Mouse (Mus musculus): ENCODE data around the gene Lmf2. TPM values are rescaled to one million over a fixed set of nuclear protein-coding genes. Genes with fewer than 3 reads are reported as not detected.

Lmf2 gene
- 57.6 and 65.1 TPM in 2 replicates for polyA plus RNA-seq (2015; fragmentation: Nextera tagmentation; extraction: Ambion mirVana)

DNA sequence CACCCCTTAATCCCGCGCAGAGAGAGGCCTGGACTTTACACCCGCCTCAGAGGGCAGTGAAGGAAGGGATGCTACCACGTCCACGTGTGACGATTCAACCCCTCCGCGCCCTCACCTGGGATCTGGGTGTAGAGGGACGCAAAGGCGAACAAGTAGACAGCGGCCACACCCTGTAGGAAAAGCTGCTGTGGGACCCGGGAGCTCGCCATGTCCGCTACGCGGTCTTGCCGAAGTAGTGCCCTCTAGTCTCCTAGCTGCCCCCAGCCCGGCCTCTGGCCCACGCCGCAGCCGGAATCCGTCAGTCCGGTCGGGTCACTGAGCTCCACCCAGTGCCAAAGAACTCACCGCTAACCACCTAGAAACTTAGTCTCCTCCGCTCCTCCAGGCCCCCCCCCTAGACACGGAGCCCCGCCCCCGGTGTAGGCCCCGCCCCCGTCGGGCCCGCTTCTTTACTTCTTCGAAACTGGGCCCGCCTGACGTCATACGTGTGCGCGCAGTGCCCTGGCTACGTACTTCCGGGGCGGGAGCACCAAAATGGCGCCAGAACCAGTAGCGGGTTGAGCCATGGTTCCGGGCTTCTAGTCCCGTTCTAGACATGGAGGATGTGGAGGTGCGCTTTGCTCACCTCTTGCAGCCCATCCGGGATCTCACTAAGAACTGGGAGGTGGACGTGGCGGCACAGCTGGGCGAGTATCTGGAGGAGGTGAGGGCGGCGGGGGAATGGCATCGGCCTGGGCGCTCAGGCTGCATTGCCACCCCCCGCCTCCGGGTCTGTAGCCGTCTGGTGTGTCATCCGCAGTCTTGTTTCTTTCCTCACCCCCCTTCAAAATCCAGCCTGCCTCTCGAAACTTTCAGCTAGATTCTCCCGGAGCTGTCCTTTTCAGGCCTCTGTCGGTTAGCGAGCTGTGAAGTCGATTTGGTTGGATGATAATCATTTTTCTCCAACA, at the start of gene Lmf2, which contains the start of gene Ncaph2:
Gene Lmf2, minus strand, starts transcription at position 419 of the 947 bp plus-strand sequence.
Gene Ncaph2, plus strand, starts transcription at position 479 of the 947 bp plus-strand sequence.
- under 1% methylated on average over 64 of the region's 64 CpGs for WGBS
- Histone ChIP-seq H3K4me2 (replicated peaks) (peak within 1 kb of the TSS; percentile 85), H3K9ac (peak within 1 kb of the TSS; percentile 88), H3K4me3 (peak within 1 kb of the TSS; percentile 85), H3K36me3 (peaks cover 46% of the 10 kb centered on the region), H3K27ac (peak within 1 kb of the TSS; percentile 91), H3K4me1 (peaks cover 35% of the 10 kb centered on the region), H3K27me3 (no peaks in the 10 kb centered on the region), H3K9me3 (no peaks in the 10 kb centered on the region)
- peak; percentile 92 for ATAC-seq (ENCODE audit: low FRiP score, low read depth)

DNA sequence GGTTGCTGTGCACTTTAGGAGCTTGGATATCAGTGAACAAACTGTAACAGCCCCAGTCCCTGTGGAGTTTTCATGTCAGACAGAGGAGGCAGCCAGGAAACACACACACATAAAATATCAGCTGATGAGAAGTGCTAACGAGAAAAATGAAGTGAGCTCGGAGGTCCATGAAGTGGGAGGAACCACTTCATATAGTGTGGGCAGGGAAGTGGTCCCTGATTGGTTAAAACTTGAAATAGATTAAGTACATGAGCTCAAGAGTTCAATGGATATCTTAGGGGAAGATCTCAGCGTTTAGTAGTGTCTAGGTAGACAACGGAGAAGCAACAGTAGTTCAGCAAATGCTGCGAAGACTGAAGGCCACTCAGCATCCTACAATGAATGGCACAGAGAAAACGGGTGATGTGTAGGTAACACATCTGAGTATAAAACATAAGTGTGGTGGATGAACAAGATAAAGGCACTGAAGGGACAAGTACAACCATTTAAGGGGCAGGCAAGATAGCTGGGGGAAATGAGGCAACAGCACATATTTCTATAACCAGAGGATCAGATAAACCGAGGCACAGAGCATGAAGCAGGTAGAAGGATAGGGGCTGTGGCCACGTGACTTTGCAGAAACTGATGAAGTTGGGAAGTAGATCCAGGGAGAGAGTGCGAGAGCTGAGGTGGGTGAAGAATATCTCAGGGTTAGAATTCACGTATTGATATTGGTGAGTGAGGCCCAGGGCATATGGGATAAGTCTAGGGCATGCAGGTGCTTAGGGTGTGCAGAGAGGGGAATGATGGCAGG, 49.6 kb upstream of the Lmf2 start:
- H3K4me3 ChIP-seq, result no peak overlapping the region
- H3K4me2 ChIP-seq (replicated peaks), result no peak overlapping the region
- no peak for ATAC-seq (ENCODE audit: low FRiP score, low read depth)
- WGBS, result 78% methylated on average over 10 of the region's 10 CpGs
- peaks cover 15% of the 10 kb centered on the region; the same call in 1 of the 2 replicates for H3K9me3 ChIP-seq
- no peaks in the 10 kb centered on the region for H3K36me3 ChIP-seq
- H3K27me3 ChIP-seq, result no peaks in the 10 kb centered on the region
- no peaks in the 10 kb centered on the region for H3K4me1 ChIP-seq
- H3K27ac ChIP-seq, result no peak overlapping the region
- H3K9ac ChIP-seq, result no peak overlapping the region

DNA sequence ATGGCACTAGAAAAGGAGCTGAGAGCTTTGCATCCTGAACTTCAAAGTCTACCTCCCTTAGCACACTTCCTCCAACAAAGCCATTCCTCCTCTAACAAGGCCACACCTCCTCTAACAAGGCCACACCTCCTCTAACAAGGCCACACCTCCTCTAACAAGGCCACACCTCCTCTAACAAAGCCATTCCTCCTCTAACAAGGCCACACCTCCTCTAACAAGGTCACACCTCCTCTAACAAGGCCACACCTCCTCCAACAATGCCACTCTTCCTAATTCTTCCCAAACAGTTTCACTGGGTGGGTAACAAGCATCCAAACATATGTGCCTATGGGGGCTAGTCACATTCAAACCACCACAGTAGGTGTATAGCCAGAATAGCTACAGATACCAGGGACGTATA, 47.0 kb upstream of the Lmf2 start:
- 73% methylated on average over 1 of the region's 1 CpGs for WGBS
- no peak for ATAC-seq (ENCODE audit: low FRiP score, low read depth)

DNA sequence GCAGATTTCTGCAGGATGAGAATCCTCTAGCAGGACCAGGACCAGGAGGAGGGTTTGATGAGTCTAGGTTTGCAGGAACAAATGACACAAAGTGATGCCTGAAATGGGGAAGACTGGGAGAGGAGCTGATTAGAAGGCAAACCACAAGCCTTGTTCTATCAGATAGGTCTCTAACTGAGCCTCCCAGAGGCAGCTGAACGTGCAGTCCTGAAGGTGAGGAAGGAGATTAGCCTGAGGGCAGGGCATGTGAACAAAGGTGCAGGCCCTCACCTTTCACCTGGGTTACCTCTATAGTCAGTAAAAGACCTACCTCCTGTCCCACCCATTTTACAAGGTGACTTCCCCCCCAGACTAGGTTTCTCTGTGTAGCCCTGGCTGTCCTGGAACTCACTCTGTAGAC, 44.3 kb upstream of the Lmf2 start:
- Histone ChIP-seq H3K27me3 (no peaks in the 10 kb centered on the region), H3K27ac (no peak overlapping the region), H3K4me2 (replicated peaks) (no peak overlapping the region), H3K4me3 (no peak overlapping the region), H3K4me1 (no peaks in the 10 kb centered on the region), H3K9ac (no peak overlapping the region), H3K9me3 (no peaks in the 10 kb centered on the region), H3K36me3 (no peaks in the 10 kb centered on the region)
- WGBS, result 62% methylated on average over 1 of the region's 1 CpGs
- ATAC-seq (ENCODE audit: low FRiP score, low read depth), result no peak

More for the DNA sequence above, 47.0 kb upstream of the Lmf2 start:
- Histone ChIP-seq H3K9me3 (peaks cover 9% of the 10 kb centered on the region; the same call in 1 of the 2 replicates), H3K27ac (no peak overlapping the region), H3K4me2 (replicated peaks) (no peak overlapping the region), H3K36me3 (no peaks in the 10 kb centered on the region), H3K9ac (no peak overlapping the region), H3K4me3 (no peak overlapping the region), H3K4me1 (no peaks in the 10 kb centered on the region), H3K27me3 (no peaks in the 10 kb centered on the region)

DNA sequence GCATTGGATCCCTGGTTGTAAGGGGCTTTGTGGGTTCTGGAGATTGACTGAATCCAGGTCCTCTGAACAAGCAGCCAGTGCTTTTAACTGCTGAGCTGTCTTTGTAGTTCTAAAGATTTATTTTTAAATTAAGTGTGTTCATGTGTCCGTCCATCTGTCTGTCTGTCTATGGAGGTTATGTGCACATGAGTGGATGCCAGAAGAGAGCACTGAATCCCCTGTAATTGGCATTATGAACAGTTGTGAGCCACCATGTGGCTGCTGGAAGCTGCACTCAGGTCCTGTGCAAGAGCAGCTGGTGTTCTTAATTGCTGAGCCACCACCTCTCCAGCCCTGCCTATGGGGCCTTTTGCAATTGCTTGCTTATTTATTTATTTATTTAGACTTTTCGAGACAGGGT, 42.7 kb upstream of the Lmf2 start:
- H3K9me3 ChIP-seq, result no peaks in the 10 kb centered on the region
- no peak overlapping the region for H3K4me2 ChIP-seq (replicated peaks)
- WGBS, result 72% methylated on average over 2 of the region's 2 CpGs
- no peaks in the 10 kb centered on the region for H3K4me1 ChIP-seq
- no peaks in the 10 kb centered on the region for H3K36me3 ChIP-seq
- H3K27me3 ChIP-seq, result no peaks in the 10 kb centered on the region
- no peak overlapping the region for H3K4me3 ChIP-seq
- no peak overlapping the region for H3K27ac ChIP-seq
- H3K9ac ChIP-seq, result no peak overlapping the region
- ATAC-seq (ENCODE audit: low FRiP score, low read depth), result no peak

DNA sequence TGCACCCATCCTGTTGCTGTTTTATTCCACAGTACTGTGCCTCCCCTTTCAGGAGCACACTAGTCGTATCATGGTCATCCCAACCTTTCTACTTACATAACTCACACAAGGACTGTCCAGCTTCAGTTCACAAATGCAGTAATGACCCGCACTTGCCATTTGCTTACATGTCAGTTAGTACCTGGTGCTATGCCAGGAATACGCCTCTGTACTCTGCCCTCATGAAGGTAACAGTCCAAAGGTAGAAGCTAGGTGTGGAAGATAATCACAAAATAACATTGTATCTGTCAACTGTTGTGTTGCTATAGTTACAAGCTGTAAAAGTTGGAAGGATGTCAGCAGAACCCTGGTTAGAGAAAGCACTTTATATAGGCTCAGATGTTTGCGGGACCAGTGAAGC, 41.4 kb upstream of the Lmf2 start:
- 90% methylated on average over 4 of the region's 4 CpGs for WGBS
- Histone ChIP-seq H3K4me1 (no peaks in the 10 kb centered on the region), H3K9me3 (no peaks in the 10 kb centered on the region), H3K4me2 (replicated peaks) (no peak overlapping the region), H3K27me3 (no peaks in the 10 kb centered on the region), H3K27ac (no peak overlapping the region), H3K9ac (no peak overlapping the region), H3K4me3 (no peak overlapping the region), H3K36me3 (no peaks in the 10 kb centered on the region)
- no peak for ATAC-seq (ENCODE audit: low FRiP score, low read depth)

DNA sequence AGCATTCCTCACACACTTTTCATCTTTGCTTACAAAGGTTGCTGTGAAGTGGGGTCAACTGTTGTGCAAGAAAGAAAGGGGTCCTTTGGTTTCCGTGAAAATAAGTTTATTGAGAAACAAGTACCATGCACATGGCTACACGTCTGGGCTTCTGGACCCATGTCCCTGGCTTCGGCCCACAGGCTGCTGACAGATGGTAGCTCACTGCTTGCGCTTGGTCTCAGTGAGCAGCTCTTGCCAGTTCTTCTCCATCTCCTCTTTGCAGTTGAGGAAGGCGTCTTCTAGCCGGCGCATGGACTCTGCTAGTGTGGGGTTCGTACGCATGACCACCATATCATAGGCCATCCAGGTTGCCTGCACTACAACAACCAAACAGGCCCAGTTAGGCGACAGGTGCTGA, 34.6 kb upstream of the Lmf2 start:
- 89% methylated on average over 10 of the region's 10 CpGs for WGBS
- H3K9me3 ChIP-seq, result no peaks in the 10 kb centered on the region
- no peaks in the 10 kb centered on the region for H3K36me3 ChIP-seq
- no peaks in the 10 kb centered on the region for H3K4me1 ChIP-seq
- H3K4me2 ChIP-seq (replicated peaks), result no peak overlapping the region
- H3K4me3 ChIP-seq, result no peak overlapping the region
- no peak overlapping the region for H3K27ac ChIP-seq
- H3K27me3 ChIP-seq, result peaks cover 20% of the 10 kb centered on the region
- no peak overlapping the region for H3K9ac ChIP-seq
- no peak for ATAC-seq (ENCODE audit: low FRiP score, low read depth)

DNA sequence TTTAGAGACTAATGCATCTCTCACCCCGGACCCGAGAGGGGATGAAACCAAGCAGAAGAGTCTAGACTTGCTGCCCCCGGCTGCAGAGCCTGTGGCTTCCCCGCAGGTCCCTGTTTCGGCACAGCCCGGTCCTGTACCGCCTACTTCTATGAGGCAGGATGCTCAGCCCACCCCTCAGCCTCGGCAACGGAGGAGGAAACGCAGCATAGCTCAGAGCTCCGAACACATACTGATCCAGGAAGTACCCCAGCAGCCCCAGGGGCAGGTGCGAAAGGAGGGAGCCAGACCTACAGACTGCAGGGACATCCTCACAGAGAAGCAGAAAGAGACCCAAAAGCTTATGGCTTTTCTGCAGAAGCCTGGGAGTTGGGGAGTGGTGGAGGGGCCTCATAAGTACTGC, 31.7 kb upstream of the Lmf2 start:
- Histone ChIP-seq H3K9ac (no peak overlapping the region), H3K4me1 (no peaks in the 10 kb centered on the region), H3K36me3 (no peaks in the 10 kb centered on the region), H3K27ac (no peak overlapping the region), H3K9me3 (no peaks in the 10 kb centered on the region), H3K4me3 (no peak overlapping the region), H3K27me3 (peaks cover 39% of the 10 kb centered on the region), H3K4me2 (replicated peaks) (no peak overlapping the region)
- WGBS, result 47% methylated on average over 12 of the region's 12 CpGs
- ATAC-seq (ENCODE audit: low FRiP score, low read depth), result no peak

DNA sequence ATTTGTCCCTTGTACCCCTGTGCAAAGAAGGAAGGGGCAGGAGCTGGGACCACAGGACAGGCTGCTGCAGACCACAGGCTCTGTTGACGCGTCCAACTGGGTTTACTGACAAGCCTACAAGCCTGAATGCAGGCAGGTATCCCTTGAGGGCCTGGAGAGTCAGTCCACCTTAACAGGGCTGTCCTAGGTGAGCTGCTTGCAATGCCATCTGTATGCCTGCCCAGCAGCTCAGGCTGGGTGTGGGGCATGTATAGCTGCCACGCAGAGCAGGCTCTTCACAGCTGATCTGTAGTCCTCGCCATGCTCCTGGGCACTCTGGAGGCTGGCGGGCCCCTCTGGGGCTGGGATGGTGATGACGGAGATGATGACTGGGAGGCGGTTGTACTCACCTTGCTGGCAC, 29.2 kb upstream of the Lmf2 start, which contains the start of gene Klhdc7b:
Gene Klhdc7b, plus strand, starts transcription at position 301 of the 400 bp plus-strand sequence.
- Histone ChIP-seq H3K27ac (no peak within 1 kb of the TSS), H3K27me3 (peaks cover 61% of the 10 kb centered on the region), H3K9ac (no peak within 1 kb of the TSS), H3K4me2 (replicated peaks) (no peak within 1 kb of the TSS), H3K36me3 (no peaks in the 10 kb centered on the region), H3K4me3 (no peak within 1 kb of the TSS), H3K9me3 (no peaks in the 10 kb centered on the region), H3K4me1 (no peaks in the 10 kb centered on the region)
- no peak for ATAC-seq (ENCODE audit: low FRiP score, low read depth)
- 87% methylated on average over 7 of the region's 7 CpGs for WGBS

DNA sequence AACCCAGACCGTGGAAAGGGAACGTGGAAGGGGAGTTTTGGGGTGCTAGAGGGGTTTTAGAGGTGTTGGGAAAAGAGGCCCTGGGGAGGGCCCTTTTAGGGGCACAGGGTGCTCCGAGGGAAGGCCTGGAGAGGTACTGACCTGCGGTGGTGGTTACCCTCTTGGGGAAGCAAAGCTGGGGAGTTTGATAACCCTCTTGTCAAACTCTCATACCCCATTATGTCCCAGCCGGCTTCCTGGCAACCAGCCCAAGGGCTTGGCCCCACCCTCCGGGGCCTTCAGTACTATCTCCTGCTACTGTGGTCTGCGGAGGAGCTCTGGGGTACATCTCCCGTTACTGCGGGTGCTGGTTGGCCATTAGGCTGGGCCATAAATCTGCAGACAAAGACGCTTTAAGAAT, 24.0 kb upstream of the Lmf2 start:
- WGBS, result 10% methylated on average over 10 of the region's 10 CpGs
- Histone ChIP-seq H3K4me2 (replicated peaks) (peak overlapping the region; percentile 76), H3K4me3 (peak overlapping the region; percentile 46), H3K9ac (no peak overlapping the region), H3K27me3 (peaks cover 79% of the 10 kb centered on the region), H3K36me3 (no peaks in the 10 kb centered on the region), H3K9me3 (no peaks in the 10 kb centered on the region), H3K27ac (no peak overlapping the region), H3K4me1 (peaks cover 26% of the 10 kb centered on the region)
- no peak for ATAC-seq (ENCODE audit: low FRiP score, low read depth)

DNA sequence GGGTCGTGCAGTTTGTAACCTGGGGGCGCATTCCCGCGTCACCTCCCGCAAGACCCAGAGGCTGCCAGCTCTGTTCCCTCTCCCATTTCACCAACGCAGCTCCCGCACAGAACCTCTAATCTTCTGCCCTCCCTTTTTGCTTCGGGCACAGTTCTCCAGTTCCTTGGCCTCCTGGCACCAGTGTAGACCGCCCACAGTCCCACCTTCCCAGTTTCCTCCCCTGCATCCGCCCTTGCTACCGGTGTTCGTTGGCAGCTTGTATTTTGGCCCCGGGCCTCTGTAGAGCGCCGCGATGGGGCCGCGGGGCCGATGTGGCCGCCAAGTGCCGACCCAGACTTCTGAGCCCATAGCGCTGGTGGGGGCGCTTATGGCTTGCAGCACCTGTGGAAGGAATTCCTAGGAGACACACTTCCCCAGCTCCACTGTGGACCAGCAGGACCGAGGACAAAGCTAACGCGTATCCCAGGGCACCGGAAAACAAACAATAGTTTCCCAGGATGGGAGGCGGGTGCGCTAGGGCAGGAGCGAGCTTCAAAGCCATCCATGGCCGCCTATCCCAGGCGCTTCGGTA, 23.5 kb upstream of the Lmf2 start, which contains the start of gene Odf3b:
Gene Odf3b, minus strand, starts transcription at position 452 of the 571 bp plus-strand sequence.
- Histone ChIP-seq H3K9me3 (no peaks in the 10 kb centered on the region), H3K27ac (no peak within 1 kb of the TSS), H3K4me3 (peak within 1 kb of the TSS; percentile 46), H3K4me1 (peaks cover 30% of the 10 kb centered on the region), H3K36me3 (no peaks in the 10 kb centered on the region), H3K27me3 (peaks cover 79% of the 10 kb centered on the region), H3K4me2 (replicated peaks) (peak within 1 kb of the TSS; percentile 76), H3K9ac (peak within 1 kb of the TSS; percentile 62)
- ATAC-seq (ENCODE audit: low FRiP score, low read depth), result no peak
- WGBS, result 1% methylated on average over 33 of the region's 33 CpGs

Measured in limb, embryonic 13.5 days (tissue).